Mouse (Mus musculus) T-helper 1 cell (primary cell): ENCODE measurements around the gene Atp6v1g2.

Source experiments
- in situ Hi-C: fragments of 300-600 bp; cut with MboI, MseI; formaldehyde crosslinking; loops from one replicate; pipeline ENCODE4 v1.15.1; 2025; ENCODE audit warnings: high pct_unique_total_duplicates

Atp6v1g2 gene

GRCm38 (mm10) chr17:35236996-35237395 lies 3.5 kb downstream of the Atp6v1g2 start:
- in situ Hi-C loops: no loop called here

- in situ Hi-C loops: no loop called here
These were observed 4.0 kb downstream of the Atp6v1g2 start for GRCm38 (mm10) chr17:35237504-35237903.

GRCm38 (mm10) chr17:35239700-35240099 lies 6.2 kb downstream of the Atp6v1g2 start:
- in situ Hi-C loops: no loop called here

GRCm38 (mm10) chr17:35240384-35241304 lies 7.2 kb downstream of the Atp6v1g2 start:
- in situ Hi-C loops: no loop called here

- in situ Hi-C loops: no loop called here
These were observed 8.0 kb downstream of the Atp6v1g2 start, which contains the start of gene Ddx39b for GRCm38 (mm10) chr17:35241305-35242014. Gene Ddx39b, plus strand, starts transcription at chr17:35241746.

- in situ Hi-C loops: no loop called here
These were observed 8.8 kb downstream of the Atp6v1g2 start for GRCm38 (mm10) chr17:35242015-35242941.

GRCm38 (mm10) chr17:35243086-35243485 lies 9.6 kb downstream of the Atp6v1g2 start:
- in situ Hi-C loops: no loop called here

- in situ Hi-C loops: no loop called here
These were observed 11.5 kb downstream of the Atp6v1g2 start for GRCm38 (mm10) chr17:35244999-35245398.

GRCm38 (mm10) chr17:35245731-35246623 lies 12.5 kb downstream of the Atp6v1g2 start:
- in situ Hi-C loops: no loop called here

GRCm38 (mm10) chr17:35247144-35247543 lies 13.7 kb downstream of the Atp6v1g2 start:
- in situ Hi-C loops: no loop called here

- in situ Hi-C loops: no loop called here
These were observed 15.5 kb downstream of the Atp6v1g2 start for GRCm38 (mm10) chr17:35248986-35249385.

GRCm38 (mm10) chr17:35249451-35250197 lies 16.2 kb downstream of the Atp6v1g2 start:
- in situ Hi-C loops: no loop called here

- in situ Hi-C loops: no loop called here
These were observed 17.1 kb downstream of the Atp6v1g2 start for GRCm38 (mm10) chr17:35250348-35251120.

- in situ Hi-C loops: no loop called here
These were observed 17.8 kb downstream of the Atp6v1g2 start for GRCm38 (mm10) chr17:35251162-35251719.

GRCm38 (mm10) chr17:35251981-35252380 lies 18.5 kb downstream of the Atp6v1g2 start:
- in situ Hi-C loops: no loop called here

GRCm38 (mm10) chr17:35252619-35253292 lies 19.3 kb downstream of the Atp6v1g2 start:
- in situ Hi-C loops: no loop called here

- in situ Hi-C loops: no loop called here
These were observed 20.0 kb downstream of the Atp6v1g2 start for GRCm38 (mm10) chr17:35253293-35254093.
